ENCODE assay signal across 26 mouse cellular contexts in the genomic region with DNA sequence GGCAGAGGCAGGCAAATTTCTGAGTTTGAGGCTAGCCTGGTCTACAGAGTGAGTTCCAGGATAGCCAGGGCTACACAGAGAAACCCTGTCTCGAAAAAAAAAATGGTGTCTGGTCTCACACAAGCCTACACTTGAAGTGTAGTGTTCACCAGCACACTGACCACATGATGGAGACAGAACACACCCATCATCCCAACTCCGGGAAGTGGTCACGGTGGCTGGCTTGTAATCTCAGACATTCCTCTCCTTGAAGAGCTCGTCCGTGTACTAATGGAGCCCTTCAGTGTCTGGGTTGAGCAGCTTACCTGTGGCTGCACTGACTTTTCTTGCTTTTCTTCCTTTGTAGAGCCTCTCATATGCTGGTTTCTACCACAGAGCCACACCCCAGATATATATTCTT. TPM values are rescaled to one million over a fixed set of nuclear protein-coding genes. Genes with fewer than 3 reads are reported as not detected.
A peak's percentile ranks its signal among the peaks of the same experiment; 100 is the strongest.
DNase-seq lines count a peak whose midpoint lies in the region; ATAC-seq and TF ChIP-seq lines count a peak whose summit lies in the region.
"Had no signal": no experiment of that assay in that cellular context is flagged by ENCODE, and none has a peak within 500 bp of the region (broad histone marks: within the 10 kb centered on the region; RNA-seq: fewer than 3 reads in every experiment).

No protein-coding gene starts in this region.

- 15% methylated on average over 5 of the region's 5 CpGs for WGBS in heart, adult 2 months
- WGBS in kidney, embryonic 14.5 days, result 70% methylated on average over 5 of the region's 5 CpGs
- 71% methylated on average over 5 of the region's 5 CpGs for WGBS in midbrain, postnatal 0 days
- 79% methylated on average over 5 of the region's 5 CpGs for WGBS in midbrain, embryonic 13.5 days

- no peaks in the 10 kb centered on the region for H3K27me3 ChIP-seq in heart, adult 2 months (ENCODE audit: control insufficient read depth, insufficient read depth, low read length)
- no peaks in the 10 kb centered on the region for H3K27me3 ChIP-seq in kidney, embryonic 14.5 days (ENCODE audit: control insufficient read depth, insufficient read depth, low read length)
- H3K27me3 ChIP-seq in midbrain, postnatal 0 days (ENCODE audit: insufficient read depth, low read length), result no peaks in the 10 kb centered on the region
- no peaks in the 10 kb centered on the region for H3K27me3 ChIP-seq in midbrain, embryonic 13.5 days
- H3K27me3 ChIP-seq: limb, embryonic 15.5 days; lung, embryonic 15.5 days; neural tube, embryonic 12.5 days had no signal

- intact Hi-C loops in heart, adult 2 months (cut with DNase I), result loop anchor here (1.0 kb wide), 1 partner anchor 105 kb away; no protein-coding TSS in a partner anchor
- intact Hi-C loops in heart, postnatal 25 days (cut with DNase I), result no loop called here

- no peaks in the 10 kb centered on the region for H3K36me3 ChIP-seq in heart, adult 2 months (ENCODE audit: control insufficient read depth, insufficient read depth, low read length)
- no peaks in the 10 kb centered on the region for H3K36me3 ChIP-seq in kidney, embryonic 14.5 days (ENCODE audit: control insufficient read depth, insufficient read depth, low read length)
- H3K36me3 ChIP-seq in midbrain, postnatal 0 days (ENCODE audit: insufficient read depth, low read length), result no peaks in the 10 kb centered on the region
- H3K36me3 ChIP-seq in midbrain, embryonic 13.5 days, result no peaks in the 10 kb centered on the region
- H3K36me3 ChIP-seq: G1E; limb, embryonic 15.5 days; lung, embryonic 15.5 days; neural tube, embryonic 12.5 days had no signal

- no peaks in the 10 kb centered on the region for H3K79me2 ChIP-seq in heart, adult 2 months (replicated peaks; ENCODE audit: control insufficient read depth, insufficient read depth, low read length)

- no peak overlapping the region for H3K4me3 ChIP-seq in heart, adult 2 months
- H3K4me3 ChIP-seq in kidney, embryonic 14.5 days (ENCODE audit: low read length), result no peak overlapping the region
- no peak overlapping the region for H3K4me3 ChIP-seq in midbrain, postnatal 0 days (ENCODE audit: low read depth, low read length)
- no peak overlapping the region for H3K4me3 ChIP-seq in midbrain, embryonic 13.5 days (replicated peaks)
- H3K4me3 ChIP-seq: limb, embryonic 15.5 days; lung, embryonic 15.5 days; neural tube, embryonic 12.5 days had no signal

- ATAC-seq in kidney, embryonic 14.5 days (ENCODE audit: low FRiP score, low TSS enrichment), result no peak
- ATAC-seq in midbrain, postnatal 0 days (ENCODE audit: low FRiP score), result no peak
- ATAC-seq in midbrain, embryonic 13.5 days, result no peak
- ATAC-seq: CD4-positive, CD25-positive, alpha-beta regulatory T cell, adult 4 months; forebrain, embryonic 16.5 days; hindbrain, postnatal 0 days had no signal

- H3K9me3 ChIP-seq in kidney, embryonic 14.5 days (ENCODE audit: control insufficient read depth, low read length), result no peaks in the 10 kb centered on the region
- H3K9me3 ChIP-seq in midbrain, postnatal 0 days (ENCODE audit: low read length), result no peaks in the 10 kb centered on the region
- no peaks in the 10 kb centered on the region for H3K9me3 ChIP-seq in midbrain, embryonic 13.5 days
- H3K9me3 ChIP-seq: G1E; limb, embryonic 15.5 days; lung, embryonic 15.5 days; neural tube, embryonic 12.5 days had no signal

- peaks cover 9% of the 10 kb centered on the region for H3K4me1 ChIP-seq in heart, adult 2 months (ENCODE audit: control insufficient read depth, insufficient read depth, low read length)
- no peaks in the 10 kb centered on the region for H3K4me1 ChIP-seq in kidney, embryonic 14.5 days (ENCODE audit: control insufficient read depth, insufficient read depth, low read length)
- H3K4me1 ChIP-seq in midbrain, postnatal 0 days (ENCODE audit: insufficient read depth, low read length), result no peaks in the 10 kb centered on the region
- no peaks in the 10 kb centered on the region for H3K4me1 ChIP-seq in midbrain, embryonic 13.5 days (replicated peaks)
- H3K4me1 ChIP-seq: neural tube, embryonic 12.5 days had no signal

- H3K4me2 ChIP-seq in kidney, embryonic 14.5 days (replicated peaks; ENCODE audit: low read depth, low read length), result no peak overlapping the region
- H3K4me2 ChIP-seq in midbrain, postnatal 0 days (ENCODE audit: low read depth, low read length, poor library complexity, severe bottlenecking), result no peak overlapping the region
- H3K4me2 ChIP-seq in midbrain, embryonic 13.5 days (replicated peaks), result no peak overlapping the region
- H3K4me2 ChIP-seq: limb, embryonic 15.5 days; lung, embryonic 15.5 days; neural tube, embryonic 12.5 days had no signal

- peak; percentile 69 for TF ChIP-seq CTCF in heart, adult 2 months (IDR thresholded peaks at IDR 0.05)
- 0 out of 2 replicates have a peak, but pooled peaks have one; percentile 7 for TF ChIP-seq CTCF in midbrain, postnatal 0 days (IDR thresholded peaks at IDR 0.05)

- peak in 1 of 2 experiments; percentile 16 for DNase-seq in heart, adult 2 months
- DNase-seq in heart, postnatal 25 days (ENCODE audit: low spot score), result no peak
- DNase-seq in kidney, postnatal 25 days, result peak; percentile 23 to 38
- DNase-seq in midbrain, postnatal 0 days (ENCODE audit: low spot score), result no peak
- no peak for DNase-seq in thymus, postnatal 10 days (ENCODE audit: low spot score in 2 of 2)
- DNase-seq in thymus, postnatal 14 days, result no peak
- DNase-seq: adrenal gland, adult 2 months; cerebellum, postnatal 36 days; thymus, adult 2 months had no signal

- TF ChIP-seq EP300 in heart, adult 2 months (IDR thresholded peaks at IDR 0.05; ENCODE audit: insufficient read depth, low read depth, low read length), result peak; percentile 70; the same call in 1 of the 2 replicates

- H3K9ac ChIP-seq in heart, adult 2 months (ENCODE audit: low read depth, low read length), result no peak overlapping the region
- no peak overlapping the region for H3K9ac ChIP-seq in kidney, embryonic 14.5 days (ENCODE audit: low read depth, low read length)
- H3K9ac ChIP-seq in midbrain, postnatal 0 days (replicated peaks; ENCODE audit: low read length, poor library complexity, severe bottlenecking), result no peak overlapping the region
- H3K9ac ChIP-seq in midbrain, embryonic 13.5 days (replicated peaks), result no peak overlapping the region
- H3K9ac ChIP-seq: limb, embryonic 15.5 days; lung, embryonic 15.5 days; neural tube, embryonic 12.5 days had no signal

- TF ChIP-seq POLR2A in heart, adult 2 months (IDR thresholded peaks at IDR 0.05; ENCODE audit: insufficient read depth, low read depth, low read length), result no peak

- H3K27ac ChIP-seq in heart, adult 2 months, result no peak overlapping the region
- H3K27ac ChIP-seq in kidney, embryonic 14.5 days (ENCODE audit: low read depth, low read length), result no peak overlapping the region
- no peak overlapping the region for H3K27ac ChIP-seq in midbrain, postnatal 0 days (ENCODE audit: low read depth, low read length)
- no peak overlapping the region for H3K27ac ChIP-seq in midbrain, embryonic 13.5 days
- H3K27ac ChIP-seq: hindbrain, postnatal 0 days; limb, embryonic 15.5 days; lung, embryonic 15.5 days; neural tube, embryonic 12.5 days had no signal

RNA-seq across cellular contexts. Expression of a gene that starts 19.9 kb away (rescaled TPM):
- total RNA-seq in heart, adult 2 months (2021), result 100 to 1,000 TPM; 132 to 142 TPM
- polyA plus RNA-seq in heart, adult 2 months (2012; rRNA removed), result 77.1 and 81.6 TPM in 2 replicates
- 100 to 1,000 TPM; 149 to 151 TPM for total RNA-seq in heart, postnatal 25 days (2021)
- 53.4 and 64.1 TPM in 2 replicates for polyA plus RNA-seq in kidney, embryonic 14.5 days (2014; fragmentation: Nextera tagmentation; extraction: Ambion mirVana)
- total RNA-seq in midbrain, postnatal 0 days (2014; rRNA removed), result 157 and 172 TPM in 2 replicates
- 49.3 and 53.3 TPM in 2 replicates for polyA plus RNA-seq in midbrain, postnatal 0 days (2015; fragmentation: Nextera tagmentation; extraction: Ambion mirVana)
- 37.1 and 39.3 TPM in 2 replicates for polyA plus RNA-seq in midbrain, embryonic 13.5 days (2015; fragmentation: Nextera tagmentation; extraction: Ambion mirVana)

RNA-seq across cellular contexts. Expression of a gene that starts 48.1 kb away (rescaled TPM):
- total RNA-seq in heart, adult 2 months (2021), result not detected
- polyA plus RNA-seq in heart, adult 2 months (2012; rRNA removed), result not detected in 2 replicates
- total RNA-seq in heart, postnatal 25 days (2021), result not detected
- polyA plus RNA-seq in kidney, embryonic 14.5 days (2014; fragmentation: Nextera tagmentation; extraction: Ambion mirVana), result not detected in 2 replicates
- total RNA-seq in midbrain, postnatal 0 days (2014; rRNA removed), result not detected in 2 replicates
- polyA plus RNA-seq in midbrain, postnatal 0 days (2015; fragmentation: Nextera tagmentation; extraction: Ambion mirVana), result not detected in 2 replicates
- not detected in 2 replicates for polyA plus RNA-seq in midbrain, embryonic 13.5 days (2015; fragmentation: Nextera tagmentation; extraction: Ambion mirVana)
- total RNA-seq: adrenal gland, adult 2 months; G1E; gastrocnemius, adult 18-20 months; heart, adult 8-10 months; hematopoietic stem cell, adult 5-6 weeks; hindbrain, postnatal 0 days; layer of hippocampus, postnatal 14 days; left cerebral cortex, postnatal 14 days; monocyte, adult 5-6 weeks had no signal
- polyA plus RNA-seq: adrenal gland, adult 2 months; CD4-positive, CD25-positive, alpha-beta regulatory T cell, adult 4 months; embryonic facial prominence, embryonic 11.5 days; forebrain, embryonic 16.5 days; G1E; hindbrain, postnatal 0 days; limb, embryonic 15.5 days; lung, embryonic 15.5 days; neural tube, embryonic 12.5 days; stomach, embryonic 14.5 days; thymus, adult 2 months had no signal

Comparison
In these comparisons a context has a peak if more than half of its experiments do, and no peak if none do; other contexts are left out.
1. DNase-seq: peak in kidney, postnatal 25 days (2 of 2); none in heart, postnatal 25 days (single experiment), midbrain, postnatal 0 days (single experiment), thymus, postnatal 10 days (0 of 2) and thymus, postnatal 14 days (single experiment).